Mouse (Mus musculus) common myeloid progenitor, adult 5-6 weeks (primary cell): ENCODE results near the gene Gm14308. TPM values are rescaled to one million over a fixed set of nuclear protein-coding genes. Genes with fewer than 3 reads are reported as not detected.
"Not testable (repeated sequence)": the region's sequence is repeated elsewhere in the genome, so short reads cannot be mapped to it uniquely, and the experiment has no call there.

ENCODE experiments used
- ATAC-seq: replicated peaks from 2 replicates; pipeline ENCODE4 v1.8.0; 2016; ENCODE audit warnings: low read depth, mild to moderate bottlenecking, moderate TSS enrichment, inconsistent platforms; ENCODE audit not compliant: poor library complexity, severe bottlenecking
- total RNA-seq: library from RNA; stranded (forward); fragments of 200-1000, 187-1606 nt; gene quantifications from 2 replicates; pipeline ENCODE4 v1.2.3, GENCODE M21; 2017

Gm14308 gene
- total RNA-seq = 6.5 and 11.0 TPM in 2 replicates

GRCm38 (mm10) chr2:176636244-176636643 is at the start of gene Gm14308:
Gm14308 (minus strand) TSS chr2:176636344.
- not testable (repeated sequence) for ATAC-seq

GRCm38 (mm10) chr2:176670222-176670621 is 34.1 kb upstream of the Gm14308 start, which contains the start of gene Zfp973:
Zfp973 (plus strand) TSS chr2:176670522.
- ATAC-seq = not testable (repeated sequence)

Other genes with a start within 250 kb of the Gm14308 start
- gene Gm14435, start 212.8 kb downstream of the Gm14308 start, total RNA-seq = 0.78 and 9.3 TPM in 2 replicates
- 6.6 and 35.1 TPM in 2 replicates for gene Gm14434, start 149.6 kb downstream of the Gm14308 start, total RNA-seq
- not detected in 2 replicates for gene Zfp967, start 115.3 kb downstream of the Gm14308 start, total RNA-seq
- gene Zfp973, start 34.2 kb upstream of the Gm14308 start, total RNA-seq = 12.5 and 13.6 TPM in 2 replicates
- gene Gm14305, start 72.0 kb upstream of the Gm14308 start, total RNA-seq = 5.0 and 15.2 TPM in 2 replicates
- gene Gm14295, start 162.3 kb upstream of the Gm14308 start, total RNA-seq = 9.3 and 16.1 TPM in 2 replicates
- not detected in 2 replicates for gene Gm14408, start 194.8 kb upstream of the Gm14308 start, total RNA-seq